Mouse (Mus musculus): ENCODE data around the gene Kcp.
A peak's percentile ranks its signal among the peaks of the same experiment; 100 is the strongest.

- TF ChIP-seq CTCF (IDR thresholded peaks at IDR 0.05; ENCODE audit: low read depth): peak; percentile 93
- TF ChIP-seq EP300 (optimal IDR thresholded peaks at IDR 0.05): no peak
These were observed 22.8 kb downstream of the Kcp start for GRCm38 (mm10) chr6:29484716-29485559.
